Mouse (Mus musculus): Measurements from ENCODE around the gene Ddb2. TPM values are rescaled to one million over a fixed set of nuclear protein-coding genes. Genes with fewer than 3 reads are reported as not detected.
"Not testable (repeated sequence)": the region's sequence is repeated elsewhere in the genome, so short reads cannot be mapped to it uniquely, and the experiment has no call there.

Ddb2 gene
- polyA plus RNA-seq, 1 experiment from 2014 or later, result 13.6 TPM

- H3K9me3 ChIP-seq (replicated peaks; ENCODE audit: low read length), result no peaks in the 10 kb centered on the region
- H3K4me2 ChIP-seq (ENCODE audit: low read length), result no peak overlapping the region
- ATAC-seq (replicated peaks; ENCODE audit: low FRiP score, low read depth), result no peak
- no peaks in the 10 kb centered on the region for H3K36me3 ChIP-seq (ENCODE audit: insufficient read depth, low read length)
- no peaks in the 10 kb centered on the region for H3K27me3 ChIP-seq (ENCODE audit: insufficient read depth, low read length)
- H3K4me1 ChIP-seq (replicated peaks; ENCODE audit: insufficient read depth, low read length), result no peaks in the 10 kb centered on the region
- 79% methylated on average over 5 of the region's 5 CpGs for WGBS
- H3K4me3 ChIP-seq (replicated peaks; ENCODE audit: low read depth, low read length), result no peak overlapping the region
- H3K9ac ChIP-seq (ENCODE audit: low read depth, low read length), result no peak overlapping the region
- no peak for DNase-seq (ENCODE audit: low spot score)
- no peak for TF ChIP-seq CTCF (IDR thresholded peaks at IDR 0.05; ENCODE audit: low read depth)
- no peak overlapping the region for H3K27ac ChIP-seq
Observed at GRCm38 (mm10) chr2:91244557-91245228, 7.9 kb upstream of the Ddb2 start.

- TF ChIP-seq CTCF (IDR thresholded peaks at IDR 0.05; ENCODE audit: low read depth), result no peak
- Histone ChIP-seq H3K4me3 (replicated peaks; ENCODE audit: low read depth, low read length) (no peak overlapping the region), H3K9me3 (replicated peaks; ENCODE audit: low read length) (no peaks in the 10 kb centered on the region), H3K4me1 (replicated peaks; ENCODE audit: insufficient read depth, low read length) (no peaks in the 10 kb centered on the region), H3K9ac (ENCODE audit: low read depth, low read length) (no peak overlapping the region), H3K4me2 (ENCODE audit: low read length) (no peak overlapping the region), H3K36me3 (ENCODE audit: insufficient read depth, low read length) (no peaks in the 10 kb centered on the region), H3K27me3 (ENCODE audit: insufficient read depth, low read length) (no peaks in the 10 kb centered on the region), H3K27ac (no peak overlapping the region)
- no peak for ATAC-seq (replicated peaks; ENCODE audit: low FRiP score, low read depth)
- no peak for DNase-seq (ENCODE audit: low spot score)
- 62% methylated on average over 3 of the region's 3 CpGs for WGBS
Observed at GRCm38 (mm10) chr2:91243416-91243815, 6.6 kb upstream of the Ddb2 start.

GRCm38 (mm10) chr2:91242547-91242946, 5.8 kb upstream of the Ddb2 start:
- no peaks in the 10 kb centered on the region for H3K4me1 ChIP-seq (replicated peaks; ENCODE audit: insufficient read depth, low read length)
- H3K4me2 ChIP-seq (ENCODE audit: low read length), result no peak overlapping the region
- 68% methylated on average over 5 of the region's 5 CpGs for WGBS
- no peaks in the 10 kb centered on the region for H3K27me3 ChIP-seq (ENCODE audit: insufficient read depth, low read length)
- no peak for DNase-seq (ENCODE audit: low spot score)
- H3K27ac ChIP-seq, result no peak overlapping the region
- no peak overlapping the region for H3K4me3 ChIP-seq (replicated peaks; ENCODE audit: low read depth, low read length)
- ATAC-seq (replicated peaks; ENCODE audit: low FRiP score, low read depth), result no peak
- H3K9ac ChIP-seq (ENCODE audit: low read depth, low read length), result no peak overlapping the region
- TF ChIP-seq CTCF (IDR thresholded peaks at IDR 0.05; ENCODE audit: low read depth), result no peak
- no peaks in the 10 kb centered on the region for H3K9me3 ChIP-seq (replicated peaks; ENCODE audit: low read length)
- H3K36me3 ChIP-seq (ENCODE audit: insufficient read depth, low read length), result no peaks in the 10 kb centered on the region

- WGBS, result 21% methylated on average over 4 of the region's 4 CpGs
- peak; percentile 57 for DNase-seq (ENCODE audit: low spot score)
- TF ChIP-seq CTCF (IDR thresholded peaks at IDR 0.05; ENCODE audit: low read depth), result peak; percentile 61
- H3K9ac ChIP-seq (ENCODE audit: low read depth, low read length); H3K27me3 ChIP-seq (ENCODE audit: insufficient read depth, low read length); H3K9me3 ChIP-seq (replicated peaks; ENCODE audit: low read length); H3K4me1 ChIP-seq (replicated peaks; ENCODE audit: insufficient read depth, low read length); H3K36me3 ChIP-seq (ENCODE audit: insufficient read depth, low read length): not testable (repeated sequence)
- peak overlapping the region; percentile 62 for H3K4me3 ChIP-seq (replicated peaks; ENCODE audit: low read depth, low read length)
- peak overlapping the region; percentile 85 for H3K27ac ChIP-seq
- 0 out of 2 replicates have a peak, but pooled peaks have one; percentile 6 for ATAC-seq (replicated peaks; ENCODE audit: low FRiP score, low read depth)
- peak overlapping the region; percentile 91 for H3K4me2 ChIP-seq (ENCODE audit: low read length)
Observed at GRCm38 (mm10) chr2:91237511-91238080, 814 bp upstream of the Ddb2 start.

GRCm38 (mm10) chr2:91229735-91230134, 7.0 kb downstream of the Ddb2 start:
- H3K4me3 ChIP-seq (replicated peaks; ENCODE audit: low read depth, low read length), result no peak overlapping the region
- 78% methylated on average over 2 of the region's 2 CpGs for WGBS
- H3K9ac ChIP-seq (ENCODE audit: low read depth, low read length), result no peak overlapping the region
- no peak for DNase-seq (ENCODE audit: low spot score)
- H3K4me1 ChIP-seq (replicated peaks; ENCODE audit: insufficient read depth, low read length), result no peaks in the 10 kb centered on the region
- no peak for TF ChIP-seq CTCF (IDR thresholded peaks at IDR 0.05; ENCODE audit: low read depth)
- no peak overlapping the region for H3K27ac ChIP-seq
- no peak overlapping the region for H3K4me2 ChIP-seq (ENCODE audit: low read length)
- ATAC-seq (replicated peaks; ENCODE audit: low FRiP score, low read depth), result no peak
- H3K9me3 ChIP-seq (replicated peaks; ENCODE audit: low read length), result no peaks in the 10 kb centered on the region
- no peaks in the 10 kb centered on the region for H3K27me3 ChIP-seq (ENCODE audit: insufficient read depth, low read length)
- no peaks in the 10 kb centered on the region for H3K36me3 ChIP-seq (ENCODE audit: insufficient read depth, low read length)

- no peaks in the 10 kb centered on the region for H3K4me1 ChIP-seq (replicated peaks; ENCODE audit: insufficient read depth, low read length)
- DNase-seq (ENCODE audit: low spot score) (no peak), ATAC-seq (replicated peaks; ENCODE audit: low FRiP score, low read depth) (no peak)
- peak; percentile 31; the same call in 1 of the 2 replicates for TF ChIP-seq CTCF (IDR thresholded peaks at IDR 0.05; ENCODE audit: low read depth)
- no peak overlapping the region for H3K9ac ChIP-seq (ENCODE audit: low read depth, low read length)
- no peak overlapping the region for H3K4me2 ChIP-seq (ENCODE audit: low read length)
- 80% methylated on average over 2 of the region's 2 CpGs for WGBS
- H3K27ac ChIP-seq, result no peak overlapping the region
- H3K4me3 ChIP-seq (replicated peaks; ENCODE audit: low read depth, low read length), result no peak overlapping the region
- H3K36me3 ChIP-seq (ENCODE audit: insufficient read depth, low read length), result no peaks in the 10 kb centered on the region
- no peaks in the 10 kb centered on the region for H3K9me3 ChIP-seq (replicated peaks; ENCODE audit: low read length)
- no peaks in the 10 kb centered on the region for H3K27me3 ChIP-seq (ENCODE audit: insufficient read depth, low read length)
Observed at GRCm38 (mm10) chr2:91223614-91224013, 13.2 kb downstream of the Ddb2 start.

Measured in kidney, postnatal 0 days (tissue).